8 mouse cellular contexts compared by ENCODE assay signal in the genomic region with DNA sequence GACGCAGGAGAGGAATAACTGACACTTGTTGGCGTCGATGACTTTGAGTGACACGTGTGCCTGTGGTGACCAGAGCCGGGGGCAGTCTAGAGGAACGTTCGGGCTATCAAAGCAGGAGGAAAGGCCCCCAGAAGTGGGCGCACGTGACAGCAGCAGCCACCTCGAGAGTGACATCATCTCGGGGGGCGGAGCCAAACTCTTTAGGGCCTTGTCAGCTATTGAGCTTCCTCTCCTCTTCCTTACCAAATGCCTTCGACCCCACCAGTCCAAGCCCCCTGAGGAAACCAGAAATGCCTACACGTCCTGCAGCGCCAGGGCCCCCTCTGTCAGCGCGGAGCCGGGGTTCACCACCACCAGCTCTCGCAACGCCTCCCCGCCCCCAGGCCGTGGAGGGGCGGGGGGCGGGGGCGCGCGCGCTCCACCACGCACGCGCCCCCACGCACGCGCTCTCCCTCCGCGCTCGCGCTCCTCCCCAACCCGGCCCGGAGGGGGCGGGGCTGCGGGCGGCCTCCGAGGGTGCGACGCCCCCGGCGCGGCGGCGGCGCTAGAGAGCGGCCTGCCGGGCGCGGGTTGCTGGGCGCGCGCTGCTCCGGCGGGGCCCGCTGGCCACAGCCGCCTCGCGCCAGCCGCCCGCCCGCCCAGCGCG. TPM values are rescaled to one million over a fixed set of nuclear protein-coding genes. Genes with fewer than 3 reads are reported as not detected.
DNase-seq lines count a peak whose midpoint lies in the region; ATAC-seq and TF ChIP-seq lines count a peak whose summit lies in the region.

No protein-coding gene starts in this region.

- peak overlapping the region; percentile 82 for H3K4me2 ChIP-seq in lung, embryonic 15.5 days

- H3K27ac ChIP-seq in cerebellum, adult 2 months (ENCODE audit: insufficient read depth, low read length), result peak overlapping the region; percentile 29; the same call in 1 of the 2 replicates
- H3K27ac ChIP-seq in hindbrain, embryonic 10.5 days, result peak overlapping the region; percentile 96
- H3K27ac ChIP-seq in lung, embryonic 15.5 days, result peak overlapping the region; percentile 94
- peak overlapping the region; percentile 100 for H3K27ac ChIP-seq in olfactory bulb, adult 2 months (ENCODE audit: insufficient read depth, low read depth, low read length)

- H3K4me1 ChIP-seq in cerebellum, adult 2 months (ENCODE audit: control insufficient read depth, insufficient read depth, low read length), result peaks cover 2% of the 10 kb centered on the region; the same call in 1 of the 2 replicates
- H3K4me1 ChIP-seq in hindbrain, embryonic 10.5 days (replicated peaks), result peaks cover 22% of the 10 kb centered on the region; the same call in 1 of the 2 replicates
- H3K4me1 ChIP-seq in lung, embryonic 15.5 days, result peaks cover 15% of the 10 kb centered on the region
- H3K4me1 ChIP-seq in olfactory bulb, adult 2 months (ENCODE audit: control insufficient read depth, insufficient read depth, low read length), result no peaks in the 10 kb centered on the region

- WGBS in cerebellum, adult 2 months, result under 1% methylated on average over 49 of the region's 70 CpGs
- under 1% methylated on average over 70 of the region's 70 CpGs for WGBS in hindbrain, embryonic 10.5 days
- WGBS in lung, embryonic 15.5 days, result 0% methylated on average over 33 of the region's 70 CpGs
- WGBS in olfactory bulb, adult 2 months, result 6% methylated on average over 70 of the region's 70 CpGs

- H3K36me3 ChIP-seq in hindbrain, embryonic 10.5 days, result no peaks in the 10 kb centered on the region
- H3K36me3 ChIP-seq in lung, embryonic 15.5 days, result no peaks in the 10 kb centered on the region

- ATAC-seq in frontal cortex, adult (ENCODE audit: low TSS enrichment), result peak; percentile 73
- ATAC-seq in lung, embryonic 15.5 days (ENCODE audit: borderline replicate concordance, extremely low read depth, low FRiP score, low TSS enrichment), result peak; percentile 93

- no peak for TF ChIP-seq POLR2A in cerebellum, adult 2 months (IDR thresholded peaks at IDR 0.05; ENCODE audit: borderline replicate concordance, insufficient read depth, low read length)
- peak; percentile 80 for TF ChIP-seq POLR2A in olfactory bulb, adult 2 months (IDR thresholded peaks at IDR 0.05; ENCODE audit: insufficient read depth, low read depth, low read length)

- peak overlapping the region; percentile 93 for H3K9ac ChIP-seq in lung, embryonic 15.5 days

- peak; percentile 88 for DNase-seq in MN1 (ENCODE audit: low spot score)
- DNase-seq in cerebellum, adult 2 months, result peak; percentile 81 to 87
- DNase-seq in hindbrain, embryonic 10.5 days (ENCODE audit: low spot score), result peak; percentile 89
- peak; percentile 92 for DNase-seq in layer of hippocampus, adult 9-10 months (ENCODE audit: low spot score)
- peak; percentile 74 to 81 for DNase-seq in thymus, adult 18-20 months

- H3K9me3 ChIP-seq in hindbrain, embryonic 10.5 days, result no peaks in the 10 kb centered on the region
- H3K9me3 ChIP-seq in lung, embryonic 15.5 days, result no peaks in the 10 kb centered on the region

- no peak for TF ChIP-seq CTCF in cerebellum, adult 2 months (IDR thresholded peaks at IDR 0.05; ENCODE audit: borderline replicate concordance, insufficient read depth, low read depth, low read length)
- TF ChIP-seq CTCF in olfactory bulb, adult 2 months (IDR thresholded peaks at IDR 0.05; ENCODE audit: insufficient read depth, low read depth, low read length), result no peak

- peak overlapping the region; percentile 92 for H3K4me3 ChIP-seq in cerebellum, adult 2 months (replicated peaks; ENCODE audit: insufficient read depth, low read depth, low read length)
- H3K4me3 ChIP-seq in hindbrain, embryonic 10.5 days, result peak overlapping the region; percentile 89
- H3K4me3 ChIP-seq in lung, embryonic 15.5 days, result peak overlapping the region; percentile 83
- H3K4me3 ChIP-seq in olfactory bulb, adult 2 months (ENCODE audit: insufficient read depth, low read depth, low read length), result peak overlapping the region; percentile 95

- no peaks in the 10 kb centered on the region for H3K27me3 ChIP-seq in cerebellum, adult 2 months (ENCODE audit: control insufficient read depth, insufficient read depth, low read length)
- peaks cover 6% of the 10 kb centered on the region; the same call in 1 of the 2 replicates for H3K27me3 ChIP-seq in hindbrain, embryonic 10.5 days (ENCODE audit: insufficient read depth, poor library complexity, severe bottlenecking)
- no peaks in the 10 kb centered on the region for H3K27me3 ChIP-seq in lung, embryonic 15.5 days

RNA-seq across cellular contexts. Expression of a gene that starts 0.4 kb away (rescaled TPM):
- polyA plus RNA-seq in cerebellum, adult 2 months (2012; rRNA removed), result 16.7 and 18.7 TPM in 2 replicates
- polyA plus RNA-seq in hindbrain, embryonic 10.5 days (2016; fragmentation: Nextera tagmentation; extraction: Ambion mirVana), result 9.3 and 13.9 TPM in 2 replicates
- 13.8 and 13.9 TPM in 2 replicates for polyA plus RNA-seq in lung, embryonic 15.5 days (2015; fragmentation: Nextera tagmentation; extraction: Ambion mirVana)
- polyA plus RNA-seq in olfactory bulb, adult 2 months (2012; ENCODE audit: insufficient read depth, insufficient read length, low replicate concordance, missing spikeins), result 38.5 and 73.4 TPM in 2 replicates

Comparison
In these comparisons a context has a peak if more than half of its experiments do, and no peak if none do; other contexts are left out.
1. Peak in every context shown above with its lines: DNase-seq, ATAC-seq, H3K4me3 ChIP-seq and H3K27ac ChIP-seq.
2. H3K27ac ChIP-seq: peak in every context shown above with its lines; median percentile 100 in olfactory bulb, adult 2 months; 96 in hindbrain, embryonic 10.5 days; 94 in lung, embryonic 15.5 days; 29 in cerebellum, adult 2 months.